8 mouse cellular contexts compared by ENCODE assay signal in genomic region chr5:138755453-138756301, GRCm38 (mm10). TPM values are rescaled to one million over a fixed set of nuclear protein-coding genes. Genes with fewer than 3 reads are reported as not detected.
DNase-seq lines count a peak whose midpoint lies in the region; ATAC-seq and TF ChIP-seq lines count a peak whose summit lies in the region.

No protein-coding gene starts in this region.

- H3K4me3 ChIP-seq in E14TG2a.4 (replicated peaks; ENCODE audit: low read length): peak overlapping the region; percentile 88
- H3K4me3 ChIP-seq in forebrain, embryonic 11.5 days (ENCODE audit: low read depth, low read length): peak overlapping the region; percentile 63
- H3K4me3 ChIP-seq in megakaryocyte, embryonic 14.5 days (replicated peaks): peak overlapping the region; percentile 89
- peak overlapping the region; percentile 59 for H3K4me3 ChIP-seq in stomach, embryonic 14.5 days (ENCODE audit: low read depth, low read length)

- peaks cover 38% of the 10 kb centered on the region for H3K4me1 ChIP-seq in E14TG2a.4 (replicated peaks; ENCODE audit: low read depth, low read length)
- H3K4me1 ChIP-seq in forebrain, embryonic 11.5 days (replicated peaks; ENCODE audit: control insufficient read depth, insufficient read depth, low read length): peaks cover 10% of the 10 kb centered on the region; the same call in 1 of the 2 replicates
- peaks cover 20% of the 10 kb centered on the region for H3K4me1 ChIP-seq in megakaryocyte, embryonic 14.5 days
- peaks cover 28% of the 10 kb centered on the region; the same call in 1 of the 2 replicates for H3K4me1 ChIP-seq in stomach, embryonic 14.5 days (ENCODE audit: control insufficient read depth, insufficient read depth, low read length)

- no peak overlapping the region for H3K27ac ChIP-seq in forebrain, embryonic 11.5 days (ENCODE audit: low read depth, low read length)
- peak overlapping the region; percentile 72; the same call in 1 of the 2 replicates for H3K27ac ChIP-seq in stomach, embryonic 14.5 days (ENCODE audit: low read length)

- H3K9ac ChIP-seq in forebrain, embryonic 11.5 days (ENCODE audit: low read length): peak overlapping the region; percentile 80
- H3K9ac ChIP-seq in stomach, embryonic 14.5 days (replicated peaks; ENCODE audit: low read depth, low read length): peak overlapping the region; percentile 65; the same call in 1 of the 2 replicates

- H3K9me3 ChIP-seq in E14TG2a.4 (ENCODE audit: low read length): no peaks in the 10 kb centered on the region
- H3K9me3 ChIP-seq in forebrain, embryonic 11.5 days (ENCODE audit: control insufficient read depth, low read length): no peaks in the 10 kb centered on the region
- H3K9me3 ChIP-seq in megakaryocyte, embryonic 14.5 days: no peaks in the 10 kb centered on the region
- H3K9me3 ChIP-seq in stomach, embryonic 14.5 days (ENCODE audit: control insufficient read depth, low read depth, low read length): no peaks in the 10 kb centered on the region

- intact Hi-C loops in heart, postnatal 10 days (cut with DNase I): no loop called here

- under 1% methylated on average over 60 of the region's 61 CpGs for WGBS in forebrain, embryonic 11.5 days
- WGBS in stomach, embryonic 14.5 days: 2% methylated on average over 61 of the region's 61 CpGs

- peak; percentile 34 for DNase-seq in R1 (ENCODE audit: low read depth, low spot score)
- DNase-seq in forebrain, embryonic 11.5 days (ENCODE audit: low spot score): peak; percentile 72
- peak; percentile 39 to 57 for DNase-seq in heart, postnatal 10 days
- peak; percentile 46 to 62 for DNase-seq in layer of hippocampus, postnatal 10 days (ENCODE audit: low spot score in 2 of 2)
- DNase-seq in thymus, postnatal 25 days: no peak

- H3K4me2 ChIP-seq in forebrain, embryonic 11.5 days (ENCODE audit: low read depth, low read length, severe bottlenecking): peak overlapping the region; percentile 98
- H3K4me2 ChIP-seq in stomach, embryonic 14.5 days (replicated peaks; ENCODE audit: low read depth, low read length): peak overlapping the region; percentile 91

- H3K36me3 ChIP-seq in E14TG2a.4 (ENCODE audit: insufficient read depth, low read length): peaks cover 9% of the 10 kb centered on the region; the same call in 1 of the 2 replicates
- H3K36me3 ChIP-seq in forebrain, embryonic 11.5 days (ENCODE audit: control insufficient read depth, insufficient read depth, low read length): no peaks in the 10 kb centered on the region
- peaks cover 6% of the 10 kb centered on the region for H3K36me3 ChIP-seq in megakaryocyte, embryonic 14.5 days (replicated peaks; ENCODE audit: low read length)
- H3K36me3 ChIP-seq in stomach, embryonic 14.5 days (ENCODE audit: control insufficient read depth, insufficient read depth, low read length): no peaks in the 10 kb centered on the region

- ATAC-seq in forebrain, embryonic 11.5 days (replicated peaks; ENCODE audit: low FRiP score): peak; percentile 17
- no peak for ATAC-seq in stomach, embryonic 14.5 days (ENCODE audit: insufficient number of reproducible peaks, insufficient read depth, low FRiP score, low read depth)

- H3K27me3 ChIP-seq in E14TG2a.4 (ENCODE audit: insufficient read depth, low read length): peaks cover 80% of the 10 kb centered on the region
- H3K27me3 ChIP-seq in forebrain, embryonic 11.5 days (ENCODE audit: control insufficient read depth, insufficient read depth, low read length): peaks cover 17% of the 10 kb centered on the region
- peaks cover 94% of the 10 kb centered on the region for H3K27me3 ChIP-seq in megakaryocyte, embryonic 14.5 days (replicated peaks)
- H3K27me3 ChIP-seq in stomach, embryonic 14.5 days (ENCODE audit: control insufficient read depth, insufficient read depth, low read length): no peaks in the 10 kb centered on the region

- no peak for TF ChIP-seq CTCF in E14TG2a.4 (conservative IDR thresholded peaks at IDR 0.05; ENCODE audit: low read length)

RNA-seq across cellular contexts. Expression of gene Fam20c, which starts 1.4 kb away (rescaled TPM):
- polyA plus RNA-seq in forebrain, embryonic 11.5 days (2014; fragmentation: Nextera tagmentation; extraction: Ambion mirVana): 11.2 and 14.4 TPM in 2 replicates
- total RNA-seq in heart, postnatal 10 days (2021): 10 to 100 TPM; 11.2 to 14.7 TPM
- total RNA-seq in layer of hippocampus, postnatal 10 days (2021): 10 to 100 TPM; 49.9 to 51.5 TPM
- polyA plus RNA-seq in megakaryocyte, embryonic 14.5 days (2012; ENCODE audit: insufficient read depth, low replicate concordance): 8.0 and 54.6 TPM in 2 replicates
- 8.9 and 10.6 TPM in 2 replicates for polyA plus RNA-seq in stomach, embryonic 14.5 days (2014; fragmentation: Nextera tagmentation; extraction: Ambion mirVana)
